Mouse (Mus musculus): ENCODE data around the gene Phf24. TPM values are rescaled to one million over a fixed set of nuclear protein-coding genes. Genes with fewer than 3 reads are reported as not detected.
A peak's percentile ranks its signal among the peaks of the same experiment; 100 is the strongest.

Gene Phf24
- polyA plus RNA-seq, 1 experiment from 2014 or later, result 8.4 TPM

- ATAC-seq (ENCODE audit: low FRiP score, low read depth), result no peak
- H3K4me1 ChIP-seq, result peaks cover 4% of the 10 kb centered on the region; the same call in 1 of the 2 replicates
- no peak overlapping the region for H3K9ac ChIP-seq (replicated peaks)
- H3K27me3 ChIP-seq, result peaks cover 54% of the 10 kb centered on the region
- H3K4me2 ChIP-seq (replicated peaks), result no peak overlapping the region
- no peaks in the 10 kb centered on the region for H3K9me3 ChIP-seq
- H3K36me3 ChIP-seq, result no peaks in the 10 kb centered on the region
- H3K4me3 ChIP-seq, result no peak overlapping the region
- no peak overlapping the region for H3K27ac ChIP-seq (replicated peaks)
- WGBS, result 59% methylated on average over 1 of the region's 1 CpGs
Observed at GRCm38 (mm10) chr4:42915966-42916365, 494 bp upstream of the Phf24 start.

GRCm38 (mm10) chr4:42917402-42917774, 928 bp downstream of the Phf24 start:
- peaks cover 51% of the 10 kb centered on the region for H3K27me3 ChIP-seq
- no peaks in the 10 kb centered on the region for H3K9me3 ChIP-seq
- peak overlapping the region; percentile 83 for H3K4me2 ChIP-seq (replicated peaks)
- ATAC-seq (ENCODE audit: low FRiP score, low read depth), result no peak; the same call in 1 of the 2 replicates
- peak overlapping the region; percentile 68 for H3K4me3 ChIP-seq
- 3% methylated on average over 26 of the region's 26 CpGs for WGBS
- no peaks in the 10 kb centered on the region for H3K36me3 ChIP-seq
- H3K9ac ChIP-seq (replicated peaks), result peak overlapping the region; percentile 80
- H3K27ac ChIP-seq (replicated peaks), result no peak overlapping the region
- peaks cover 6% of the 10 kb centered on the region; the same call in 1 of the 2 replicates for H3K4me1 ChIP-seq

GRCm38 (mm10) chr4:42920726-42921125, 4.3 kb downstream of the Phf24 start:
- Histone ChIP-seq H3K4me1 (peaks cover 11% of the 10 kb centered on the region; the same call in 1 of the 2 replicates), H3K27me3 (peaks cover 54% of the 10 kb centered on the region), H3K4me2 (replicated peaks) (no peak overlapping the region), H3K27ac (replicated peaks) (no peak overlapping the region), H3K9ac (replicated peaks) (no peak overlapping the region), H3K36me3 (no peaks in the 10 kb centered on the region), H3K4me3 (no peak overlapping the region), H3K9me3 (no peaks in the 10 kb centered on the region)
- 88% methylated on average over 9 of the region's 9 CpGs for WGBS
- ATAC-seq (ENCODE audit: low FRiP score, low read depth), result no peak

GRCm38 (mm10) chr4:42921536-42921935, 5.1 kb downstream of the Phf24 start:
- ATAC-seq (ENCODE audit: low FRiP score, low read depth), result no peak
- Histone ChIP-seq H3K4me2 (replicated peaks) (no peak overlapping the region), H3K9ac (replicated peaks) (no peak overlapping the region), H3K4me3 (no peak overlapping the region), H3K27me3 (peaks cover 47% of the 10 kb centered on the region), H3K27ac (replicated peaks) (no peak overlapping the region), H3K36me3 (no peaks in the 10 kb centered on the region), H3K9me3 (no peaks in the 10 kb centered on the region), H3K4me1 (peaks cover 11% of the 10 kb centered on the region; the same call in 1 of the 2 replicates)
- WGBS, result 82% methylated on average over 2 of the region's 2 CpGs

GRCm38 (mm10) chr4:42922056-42922455, 5.6 kb downstream of the Phf24 start:
- no peak for ATAC-seq (ENCODE audit: low FRiP score, low read depth)
- Histone ChIP-seq H3K9ac (replicated peaks) (no peak overlapping the region), H3K4me2 (replicated peaks) (no peak overlapping the region), H3K27me3 (peaks cover 46% of the 10 kb centered on the region), H3K4me3 (no peak overlapping the region), H3K4me1 (peaks cover 11% of the 10 kb centered on the region; the same call in 1 of the 2 replicates), H3K9me3 (no peaks in the 10 kb centered on the region), H3K36me3 (no peaks in the 10 kb centered on the region), H3K27ac (replicated peaks) (no peak overlapping the region)
- 68% methylated on average over 6 of the region's 6 CpGs for WGBS

- 88% methylated on average over 8 of the region's 8 CpGs for WGBS
- Histone ChIP-seq H3K4me1 (peaks cover 8% of the 10 kb centered on the region; the same call in 1 of the 2 replicates), H3K27me3 (peaks cover 42% of the 10 kb centered on the region)
Observed at GRCm38 (mm10) chr4:42922461-42922860, 6.0 kb downstream of the Phf24 start.

GRCm38 (mm10) chr4:42924095-42924710, 7.7 kb downstream of the Phf24 start:
- H3K4me2 ChIP-seq (replicated peaks), result no peak overlapping the region
- 75% methylated on average over 13 of the region's 13 CpGs for WGBS
- no peaks in the 10 kb centered on the region for H3K36me3 ChIP-seq
- peaks cover 25% of the 10 kb centered on the region; the same call in 1 of the 2 replicates for H3K27me3 ChIP-seq
- ATAC-seq (ENCODE audit: low FRiP score, low read depth), result no peak
- no peaks in the 10 kb centered on the region for H3K9me3 ChIP-seq
- no peak overlapping the region for H3K4me3 ChIP-seq
- no peak overlapping the region for H3K9ac ChIP-seq (replicated peaks)
- H3K27ac ChIP-seq (replicated peaks), result no peak overlapping the region
- peaks cover 7% of the 10 kb centered on the region; the same call in 1 of the 2 replicates for H3K4me1 ChIP-seq

More at GRCm38 (mm10) chr4:42922461-42922860, 6.0 kb downstream of the Phf24 start:
- no peak overlapping the region for H3K4me2 ChIP-seq (replicated peaks)
- no peaks in the 10 kb centered on the region for H3K9me3 ChIP-seq
- no peaks in the 10 kb centered on the region for H3K36me3 ChIP-seq
- ATAC-seq (ENCODE audit: low FRiP score, low read depth), result no peak
- no peak overlapping the region for H3K4me3 ChIP-seq
- no peak overlapping the region for H3K9ac ChIP-seq (replicated peaks)
- H3K27ac ChIP-seq (replicated peaks), result no peak overlapping the region

GRCm38 (mm10) chr4:42928209-42928608, 11.7 kb downstream of the Phf24 start:
- H3K36me3 ChIP-seq, result no peaks in the 10 kb centered on the region
- H3K4me2 ChIP-seq (replicated peaks), result no peak overlapping the region
- no peak overlapping the region for H3K27ac ChIP-seq (replicated peaks)
- no peak overlapping the region for H3K4me3 ChIP-seq
- peaks cover 26% of the 10 kb centered on the region for H3K27me3 ChIP-seq
- no peak overlapping the region for H3K9ac ChIP-seq (replicated peaks)
- 79% methylated on average over 5 of the region's 5 CpGs for WGBS
- ATAC-seq (ENCODE audit: low FRiP score, low read depth), result no peak
- H3K9me3 ChIP-seq, result no peaks in the 10 kb centered on the region
- H3K4me1 ChIP-seq, result 0 out of 2 replicates have a peak, but pooled peaks cover 6% of the 10 kb centered on the region

GRCm38 (mm10) chr4:42928952-42929351, 12.5 kb downstream of the Phf24 start:
- Histone ChIP-seq H3K9me3 (no peaks in the 10 kb centered on the region), H3K4me1 (peaks cover 12% of the 10 kb centered on the region), H3K27me3 (peaks cover 28% of the 10 kb centered on the region), H3K4me3 (no peak overlapping the region), H3K4me2 (replicated peaks) (no peak overlapping the region), H3K36me3 (no peaks in the 10 kb centered on the region), H3K27ac (replicated peaks) (no peak overlapping the region), H3K9ac (replicated peaks) (no peak overlapping the region)
- no peak for ATAC-seq (ENCODE audit: low FRiP score, low read depth)
- whole genome bisulfite sequencing, result 92% methylated on average over 9 of the region's 9 CpGs

- no peak for ATAC-seq (ENCODE audit: low FRiP score, low read depth)
- Histone ChIP-seq H3K9ac (replicated peaks) (no peak overlapping the region), H3K27ac (replicated peaks) (no peak overlapping the region), H3K36me3 (no peaks in the 10 kb centered on the region), H3K27me3 (peaks cover 37% of the 10 kb centered on the region), H3K4me3 (no peak overlapping the region), H3K4me2 (replicated peaks) (no peak overlapping the region), H3K9me3 (no peaks in the 10 kb centered on the region), H3K4me1 (peaks cover 6% of the 10 kb centered on the region)
- 66% methylated on average over 8 of the region's 8 CpGs for WGBS
Observed at GRCm38 (mm10) chr4:42932229-42932969, 15.9 kb downstream of the Phf24 start.

GRCm38 (mm10) chr4:42933630-42934029, 17.2 kb downstream of the Phf24 start:
- 13% methylated on average over 22 of the region's 22 CpGs for WGBS
- Histone ChIP-seq H3K4me1 (peaks cover 6% of the 10 kb centered on the region), H3K36me3 (no peaks in the 10 kb centered on the region), H3K4me2 (replicated peaks) (peak overlapping the region; percentile 36), H3K4me3 (no peak overlapping the region), H3K9ac (replicated peaks) (no peak overlapping the region), H3K9me3 (no peaks in the 10 kb centered on the region), H3K27me3 (peaks cover 48% of the 10 kb centered on the region), H3K27ac (replicated peaks) (no peak overlapping the region)
- no peak for ATAC-seq (ENCODE audit: low FRiP score, low read depth)

- no peak for ATAC-seq (ENCODE audit: low FRiP score, low read depth)
Observed at GRCm38 (mm10) chr4:42941396-42941795, 24.9 kb downstream of the Phf24 start.

More at GRCm38 (mm10) chr4:42941396-42941795, 24.9 kb downstream of the Phf24 start:
- Histone ChIP-seq H3K27ac (replicated peaks) (no peak overlapping the region), H3K9ac (replicated peaks) (no peak overlapping the region), H3K27me3 (peaks cover 27% of the 10 kb centered on the region), H3K4me1 (peaks cover 6% of the 10 kb centered on the region), H3K4me3 (no peak overlapping the region), H3K9me3 (no peaks in the 10 kb centered on the region), H3K36me3 (no peaks in the 10 kb centered on the region), H3K4me2 (replicated peaks) (no peak overlapping the region)
- 73% methylated on average over 7 of the region's 7 CpGs for WGBS
